Mouse (Mus musculus) G1E (cell line): ENCODE measurements around the gene Elavl4.

ENCODE experiments used
- CTCF ChIP-seq: IDR thresholded peaks from 2 replicates; pipeline ENCODE4 v1.5.1; 2012; ENCODE audit warnings: low read depth, low read length, inconsistent platforms, mixed read lengths
- GATA1 ChIP-seq: IDR thresholded peaks from 2 replicates; pipeline ENCODE4 v1.6.1; 2012; ENCODE audit warnings: borderline replicate concordance, low read length, inconsistent platforms, mixed read lengths
- POLR2AphosphoS5 ChIP-seq: IDR thresholded peaks from 2 replicates; pipeline ENCODE4 v1.6.1; 2012; ENCODE audit warnings: low read depth, low read length, inconsistent platforms; ENCODE audit not compliant: insufficient replicate concordance
- TAL1 ChIP-seq: conservative IDR thresholded peaks from 2 replicates; pipeline ENCODE4 v1.6.1; 2012; ENCODE audit warnings: low read depth, low read length, inconsistent platforms, mixed read lengths

GRCm38 (mm10) chr4:110295793-110296192 is 55.9 kb downstream of the Elavl4 start:
- no peak for TF ChIP-seq CTCF
- TF ChIP-seq GATA1 = no peak
- TF ChIP-seq TAL1 = no peak
- no peak for TF ChIP-seq POLR2AphosphoS5
